Mouse (Mus musculus) B cell, adult 62 days (primary cell): Measurements from ENCODE around the gene Calhm1. TPM values are rescaled to one million over a fixed set of nuclear protein-coding genes. Genes with fewer than 3 reads are reported as not detected.

Experiments used
- total RNA-seq: library from RNA; stranded (reverse); gene quantifications from 4 replicates; pipeline ENCODE4 v1.2.4, GENCODE M21; 2023

Calhm1 gene
- total RNA-seq = not detected in 4 replicates

DNA sequence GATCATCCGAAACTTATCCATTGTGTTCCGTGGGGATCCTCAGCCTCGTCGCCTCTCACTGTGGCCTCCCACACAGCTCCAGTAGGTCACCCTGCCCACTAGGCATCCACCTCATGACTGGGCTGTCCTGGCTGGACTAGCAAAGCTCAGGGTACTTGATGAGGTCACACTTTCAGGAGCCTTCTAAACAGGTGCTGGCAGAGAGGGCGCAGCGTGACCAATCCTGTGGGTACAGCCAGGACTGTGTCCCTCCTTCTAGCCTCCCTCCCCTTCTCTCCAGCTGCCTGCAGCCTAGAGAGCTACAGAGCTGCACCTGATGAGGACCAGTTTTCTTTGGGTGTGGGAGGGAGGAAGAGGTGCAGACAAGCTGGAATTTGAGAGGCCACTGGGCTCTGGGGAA is at the start of gene Calhm1:
Gene Calhm1, minus strand, starts transcription at position 101 of the 400 bp plus-strand sequence.

DNA sequence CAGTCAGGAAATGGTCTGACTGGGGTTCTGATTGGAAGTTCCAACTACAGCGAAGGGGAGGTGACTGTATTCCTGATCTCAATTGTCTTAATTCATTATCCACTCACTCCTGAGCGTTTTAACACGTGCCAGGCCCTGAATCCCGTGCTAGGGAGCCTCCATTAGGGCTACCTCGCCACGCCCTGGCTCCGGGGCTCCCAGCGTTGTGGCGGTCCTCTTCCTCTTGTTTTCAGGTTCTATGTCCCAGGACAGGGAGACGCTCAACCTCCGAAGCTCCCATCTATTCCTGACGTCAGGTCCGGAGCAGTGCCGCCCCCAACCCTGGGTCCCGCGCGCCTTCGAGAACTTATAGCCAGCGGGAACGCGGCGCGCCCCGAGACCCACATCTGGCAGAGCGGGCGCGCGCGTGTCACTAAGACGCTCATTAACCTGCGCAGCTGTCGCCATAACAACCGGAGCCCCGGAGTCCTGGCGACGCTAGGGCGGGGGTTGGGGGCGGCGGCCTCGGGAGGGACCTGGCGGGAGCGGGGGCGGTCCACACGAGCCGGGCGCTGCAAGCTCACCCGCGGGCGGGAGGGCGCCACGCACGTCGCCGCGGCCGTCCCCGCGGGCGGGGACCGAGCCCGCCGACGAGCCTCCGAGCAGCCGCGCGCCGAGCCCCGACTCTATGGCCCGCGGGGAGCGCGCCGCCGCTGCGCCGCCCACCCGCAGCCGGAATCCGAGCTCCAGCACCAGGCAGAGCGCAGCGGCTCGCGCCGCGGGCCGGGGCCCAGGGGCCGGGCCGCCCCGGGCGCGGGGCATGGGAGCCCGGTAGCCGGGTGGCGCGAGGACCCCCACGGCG is 34.6 kb upstream of the Calhm1 start, which contains the start of gene Neurl1a:
Gene Neurl1a, plus strand, starts transcription at position 390 of the 841 bp plus-strand sequence.

DNA sequence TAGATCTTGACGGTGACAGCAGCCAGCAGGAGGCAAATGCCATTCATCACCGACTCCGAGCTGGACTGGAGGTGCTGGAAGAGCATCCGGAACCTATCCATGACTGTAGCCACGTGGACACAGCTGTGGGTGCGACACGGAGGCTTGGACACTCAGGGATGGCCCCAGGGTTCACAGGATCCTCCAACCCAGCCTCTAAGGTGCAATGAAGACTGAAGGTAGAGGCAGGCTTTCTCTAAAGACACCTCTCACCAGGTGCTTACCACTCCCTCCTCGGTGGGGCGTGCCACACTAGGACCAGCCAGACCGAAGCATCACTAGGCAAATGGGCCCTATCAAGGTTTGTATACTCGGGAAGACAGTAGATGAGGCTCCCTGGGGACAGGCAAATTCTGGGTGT is 13.6 kb upstream of the Calhm1 start, which contains the start of gene Calhm3:
Gene Calhm3, minus strand, starts transcription at position 101 of the 400 bp plus-strand sequence.

DNA sequence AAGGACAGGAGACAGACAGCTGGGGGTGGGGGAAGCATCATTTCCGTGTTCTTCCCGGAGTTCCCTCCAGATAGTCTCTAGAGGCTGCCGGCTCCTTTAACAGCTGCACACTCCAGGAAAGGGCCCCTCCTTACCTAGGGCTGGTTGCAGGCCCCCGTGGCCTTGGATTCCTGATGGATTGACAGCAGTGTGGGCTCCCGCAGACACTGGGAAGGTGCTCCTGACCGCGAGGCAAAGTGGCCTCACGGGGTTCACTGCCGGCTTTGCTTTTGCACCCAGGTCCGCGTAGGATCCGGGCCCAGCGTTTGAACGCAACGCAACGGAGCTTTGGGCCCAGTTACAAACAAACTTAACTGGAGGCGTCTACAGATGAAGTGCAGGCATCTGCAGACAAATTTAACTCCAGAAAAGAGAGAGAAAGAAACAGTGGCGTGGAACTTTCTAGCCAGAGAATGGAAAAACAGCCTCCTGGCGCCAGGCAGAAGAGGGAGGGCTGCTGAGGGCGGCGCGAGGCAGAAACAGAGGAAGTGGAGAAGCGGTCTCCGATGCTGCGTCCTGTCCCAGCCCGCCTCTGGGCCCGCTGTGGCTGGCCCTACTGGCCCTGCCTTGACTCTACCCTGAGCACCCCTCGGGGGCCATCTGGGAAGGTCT is 6.2 kb downstream of the Calhm1 start, which contains the start of gene Calhm2:
Gene Calhm2, minus strand, starts transcription at position 524 of the 651 bp plus-strand sequence.

Other genes starting within 250 kb of the Calhm1 start
- not detected in 4 replicates for gene Ina, start 129.6 kb downstream of the Calhm1 start, total RNA-seq
- 82.4 to 109 TPM (median 95.3 TPM) in 4 replicates for gene Nt5c2, start 129.1 kb downstream of the Calhm1 start, total RNA-seq
- gene Pcgf6, start 93.3 kb downstream of the Calhm1 start, total RNA-seq = 18.3 to 23.0 TPM (median 21.5 TPM) in 4 replicates
- 12.3 to 12.6 TPM (median 12.4 TPM) in 4 replicates for gene Taf5, start 76.5 kb downstream of the Calhm1 start, total RNA-seq
- gene Usmg5, start 53.6 kb downstream of the Calhm1 start, total RNA-seq = 199 to 228 TPM (median 203 TPM) in 4 replicates
- 48.0 to 54.7 TPM (median 53.3 TPM) in 4 replicates for gene Pdcd11, start 53.5 kb downstream of the Calhm1 start, total RNA-seq
- 42.7 to 48.6 TPM (median 43.9 TPM) in 4 replicates for gene Calhm2, start 6.0 kb downstream of the Calhm1 start, total RNA-seq
- not detected in 4 replicates for gene Calhm3, start 13.5 kb upstream of the Calhm1 start, total RNA-seq
- gene Neurl1a, start 34.6 kb upstream of the Calhm1 start, total RNA-seq = 0.58 TPM in 1 of 4 replicates, not detected in the others